Mouse (Mus musculus) spleen, adult 2 months (tissue): Measurements from ENCODE around the gene Zfp383.

Source experiments
- CTCF ChIP-seq: fragments of 200-500 bp; IDR thresholded peaks from 2 replicates; pipeline ENCODE4 v1.5.1; 2011; ENCODE audit warnings: mild to moderate bottlenecking, inconsistent platforms; ENCODE audit not compliant: insufficient read depth, insufficient read length, insufficient replicate concordance; ENCODE audit errors: extremely low read depth
- POLR2A ChIP-seq: fragments of 200-500 bp; IDR thresholded peaks from 2 replicates; pipeline ENCODE4 v1.6.1; 2011; ENCODE audit warnings: low read depth, low read length, inconsistent platforms

DNA sequence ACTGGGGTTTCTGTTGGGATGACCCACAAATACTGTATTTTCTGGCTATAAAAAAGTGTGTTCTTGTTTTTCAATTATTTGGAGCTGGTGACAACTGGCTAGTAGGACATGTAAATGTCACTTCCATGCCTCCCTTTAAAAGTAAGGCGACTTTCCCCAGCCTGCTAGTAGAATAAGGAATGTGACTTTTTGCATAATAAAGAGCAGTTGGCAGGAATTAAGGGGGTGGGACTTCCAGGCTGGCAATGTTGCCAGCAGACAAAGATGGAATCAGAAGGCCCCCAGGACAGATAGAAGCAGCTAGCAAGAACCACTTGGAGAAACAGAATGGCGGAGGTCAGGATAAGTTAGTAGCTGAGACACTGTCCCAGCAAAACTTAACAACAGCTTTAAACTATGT, 2.2 kb downstream of the Zfp383 start:
- TF ChIP-seq CTCF (no peak), POLR2A (no peak)
